Mouse (Mus musculus) hindbrain, embryonic 12.5 days (tissue): ENCODE data around the gene Tmem51. TPM values are rescaled to one million over a fixed set of nuclear protein-coding genes. Genes with fewer than 3 reads are reported as not detected.

Experiments
- ATAC-seq: fragments of 200-750 bp; cut with Nextera tagmentation; 2 replicates; pipeline ENCODE4 v1.8.0; 2017; ENCODE audit warnings: moderate TSS enrichment; ENCODE audit not compliant: low FRiP score
- H3K27ac ChIP-seq: fragments of 300-500 bp; sonication (generic); 2 replicates; pipeline ENCODE4 v1.5.1; 2016; ENCODE audit warnings: mild to moderate bottlenecking
- H3K27me3 ChIP-seq: fragments of 300-500 bp; sonication (generic); 2 replicates; pipeline ENCODE4 v1.6.1; 2016; ENCODE audit warnings: mild to moderate bottlenecking
- H3K36me3 ChIP-seq: fragments of 300-500 bp; sonication (generic); 2 replicates; pipeline ENCODE4 v1.6.1; 2016; ENCODE audit warnings: mild to moderate bottlenecking
- H3K4me1 ChIP-seq: fragments of 300-500 bp; sonication (generic); 2 replicates; pipeline ENCODE4 v1.6.1; 2016
- H3K4me2 ChIP-seq: fragments of 300-500 bp; sonication (generic); replicated peaks from 2 replicates; pipeline ENCODE4 v1.6.1; 2016; ENCODE audit warnings: mild to moderate bottlenecking
- H3K4me3 ChIP-seq: fragments of 300-500 bp; sonication (generic); 2 replicates; pipeline ENCODE4 v1.5.1; 2016; ENCODE audit warnings: mild to moderate bottlenecking
- H3K9ac ChIP-seq: fragments of 300-500 bp; sonication (generic); 2 replicates; pipeline ENCODE4 v1.6.1; 2016; ENCODE audit warnings: mild to moderate bottlenecking, moderate library complexity
- H3K9me3 ChIP-seq: fragments of 300-500 bp; sonication (generic); replicated peaks from 2 replicates; pipeline ENCODE4 v1.6.1; 2016; ENCODE audit warnings: mild to moderate bottlenecking
- WGBS: fragments of 180-500 bp; shearing (Covaris S2); methylation state at CpG from one replicate; pipeline ENCODE4 v1.1.7; 2016; 5-methylcytosine and 5-hydroxymethylcytosine counted together
- polyA plus RNA-seq: library from polyadenylated mRNA; unstranded; fragments of >200 nt; fragmentation: Nextera tagmentation; extraction: Ambion mirVana; gene quantifications from 2 replicates; pipeline ENCODE4 v1.2.1, GENCODE M21; 2016

The Tmem51 gene
- polyA plus RNA-seq, 1 experiment from 2014 or later, result 8.7 TPM

DNA sequence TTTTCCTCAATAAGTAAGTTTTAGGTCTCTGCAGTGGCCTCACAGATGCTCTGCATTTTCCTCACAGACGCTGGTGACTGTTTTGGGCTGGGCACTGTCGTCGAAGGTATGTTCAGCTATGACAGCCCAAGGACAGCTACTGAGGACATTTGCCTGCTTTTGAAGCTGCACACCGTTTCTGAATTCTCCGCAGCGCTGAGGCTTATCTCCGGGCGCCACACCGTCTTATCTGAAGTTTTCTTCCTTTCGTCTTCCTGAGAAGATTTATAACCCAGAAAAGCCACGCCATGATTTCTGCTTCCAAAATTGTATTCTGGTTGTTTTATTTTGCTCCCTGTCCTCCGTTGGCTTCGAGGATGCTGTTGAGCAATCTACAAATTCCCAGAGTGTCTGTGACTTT is 55.6 kb downstream of the Tmem51 start:
- no peaks in the 10 kb centered on the region for H3K4me1 ChIP-seq
- H3K9me3 ChIP-seq, result no peaks in the 10 kb centered on the region
- no peaks in the 10 kb centered on the region for H3K27me3 ChIP-seq
- H3K9ac ChIP-seq, result no peak overlapping the region
- H3K36me3 ChIP-seq, result no peaks in the 10 kb centered on the region
- no peak overlapping the region for H3K27ac ChIP-seq
- 92% methylated on average over 13 of the region's 13 CpGs for WGBS
- no peak overlapping the region for H3K4me2 ChIP-seq
- no peak for ATAC-seq
- no peak overlapping the region for H3K4me3 ChIP-seq

GRCm38 (mm10) chr4:142026965-142027364 is 57.1 kb downstream of the Tmem51 start:
- WGBS, result 77% methylated on average over 2 of the region's 2 CpGs
- H3K9me3 ChIP-seq, result no peaks in the 10 kb centered on the region

GRCm38 (mm10) chr4:142024536-142024935 is 59.6 kb downstream of the Tmem51 start:
- Histone ChIP-seq H3K4me1 (no peaks in the 10 kb centered on the region), H3K9ac (no peak overlapping the region), H3K4me2 (no peak overlapping the region), H3K27ac (no peak overlapping the region), H3K36me3 (no peaks in the 10 kb centered on the region), H3K9me3 (no peaks in the 10 kb centered on the region), H3K4me3 (no peak overlapping the region), H3K27me3 (no peaks in the 10 kb centered on the region)
- ATAC-seq, result no peak
- 97% methylated on average over 2 of the region's 2 CpGs for WGBS

More at GRCm38 (mm10) chr4:142026965-142027364, 57.1 kb downstream of the Tmem51 start:
- Histone ChIP-seq H3K36me3 (no peaks in the 10 kb centered on the region), H3K27me3 (no peaks in the 10 kb centered on the region), H3K9ac (no peak overlapping the region), H3K27ac (no peak overlapping the region), H3K4me3 (no peak overlapping the region), H3K4me2 (no peak overlapping the region), H3K4me1 (no peaks in the 10 kb centered on the region)
- no peak for ATAC-seq

GRCm38 (mm10) chr4:142023166-142023565 is 60.9 kb downstream of the Tmem51 start:
- Histone ChIP-seq H3K27ac (no peak overlapping the region), H3K4me2 (no peak overlapping the region), H3K9ac (no peak overlapping the region), H3K36me3 (no peaks in the 10 kb centered on the region), H3K9me3 (no peaks in the 10 kb centered on the region), H3K27me3 (no peaks in the 10 kb centered on the region), H3K4me3 (no peak overlapping the region), H3K4me1 (no peaks in the 10 kb centered on the region)
- ATAC-seq, result no peak
- WGBS, result 81% methylated on average over 4 of the region's 4 CpGs

- no peak overlapping the region for H3K27ac ChIP-seq
- H3K4me2 ChIP-seq, result no peak overlapping the region
- peaks cover 29% of the 10 kb centered on the region for H3K27me3 ChIP-seq
- no peak for ATAC-seq
- no peaks in the 10 kb centered on the region for H3K36me3 ChIP-seq
- H3K9ac ChIP-seq, result no peak overlapping the region
- peaks cover 20% of the 10 kb centered on the region for H3K4me1 ChIP-seq
- whole genome bisulfite sequencing, result 65% methylated on average over 15 of the region's 15 CpGs
- no peaks in the 10 kb centered on the region for H3K9me3 ChIP-seq
- no peak overlapping the region for H3K4me3 ChIP-seq
Observed at GRCm38 (mm10) chr4:142017686-142018085, 66.4 kb downstream of the Tmem51 start.

DNA sequence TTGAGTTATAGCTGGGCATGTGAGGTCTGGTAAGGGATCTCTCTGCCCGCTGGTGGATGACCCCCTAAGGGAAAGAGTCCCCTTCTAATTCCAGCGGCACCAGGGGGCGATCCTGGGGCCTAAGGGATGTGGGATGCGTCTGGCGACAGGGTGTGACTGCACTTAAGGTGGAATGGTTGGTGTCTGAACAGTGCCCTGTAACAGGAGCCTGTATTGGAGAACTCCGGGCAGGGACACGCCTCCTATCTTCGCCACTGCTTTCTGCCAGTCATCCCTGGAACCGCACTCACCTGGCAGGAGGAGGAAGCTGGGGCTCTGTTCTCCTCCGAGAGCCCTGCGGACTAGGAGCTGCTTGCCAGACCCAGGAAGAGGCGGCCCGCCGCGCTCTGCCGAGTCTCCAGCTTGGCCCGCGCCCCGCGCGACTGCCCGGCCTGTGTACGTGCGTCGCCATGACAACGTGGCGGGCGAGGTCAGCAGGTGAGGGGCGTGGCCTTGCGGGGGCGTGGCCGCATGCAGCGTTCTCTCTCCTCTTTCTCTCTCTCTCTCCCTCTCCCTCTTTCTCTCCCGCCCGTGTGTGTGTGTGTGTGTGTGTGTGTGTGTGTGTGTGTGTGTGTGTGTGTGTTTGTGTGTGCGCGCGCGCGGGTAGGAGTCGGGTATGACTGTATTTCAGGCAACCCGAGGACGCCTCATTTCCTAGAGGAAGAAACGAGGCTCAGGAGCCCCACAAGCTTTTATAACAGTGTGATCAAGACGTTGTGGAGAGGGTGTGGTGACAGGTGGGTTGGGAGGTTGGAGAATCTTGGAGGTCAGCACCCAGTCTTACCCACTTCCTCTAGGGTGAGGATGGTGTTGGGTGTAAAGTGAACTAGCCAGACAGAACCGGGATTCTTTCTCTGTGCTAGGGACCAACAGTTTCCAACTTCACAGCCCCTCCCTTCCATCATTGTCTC is 69.2 kb downstream of the Tmem51 start, which contains the start of gene Fhad1:
TSS of gene Fhad1 (minus strand) at position 424 of the 950 bp plus-strand sequence.
- H3K4me1 ChIP-seq, result peaks cover 24% of the 10 kb centered on the region
- peak within 1 kb of the TSS; percentile 58 for H3K9ac ChIP-seq
- no peaks in the 10 kb centered on the region for H3K36me3 ChIP-seq
- WGBS, result under 1% methylated on average over 37 of the region's 46 CpGs
- H3K4me2 ChIP-seq, result peak within 1 kb of the TSS; percentile 84
- peaks cover 29% of the 10 kb centered on the region for H3K27me3 ChIP-seq
- peak; percentile 85 for ATAC-seq
- no peak within 1 kb of the TSS for H3K27ac ChIP-seq
- no peaks in the 10 kb centered on the region for H3K9me3 ChIP-seq
- peak within 1 kb of the TSS; percentile 39 for H3K4me3 ChIP-seq

DNA sequence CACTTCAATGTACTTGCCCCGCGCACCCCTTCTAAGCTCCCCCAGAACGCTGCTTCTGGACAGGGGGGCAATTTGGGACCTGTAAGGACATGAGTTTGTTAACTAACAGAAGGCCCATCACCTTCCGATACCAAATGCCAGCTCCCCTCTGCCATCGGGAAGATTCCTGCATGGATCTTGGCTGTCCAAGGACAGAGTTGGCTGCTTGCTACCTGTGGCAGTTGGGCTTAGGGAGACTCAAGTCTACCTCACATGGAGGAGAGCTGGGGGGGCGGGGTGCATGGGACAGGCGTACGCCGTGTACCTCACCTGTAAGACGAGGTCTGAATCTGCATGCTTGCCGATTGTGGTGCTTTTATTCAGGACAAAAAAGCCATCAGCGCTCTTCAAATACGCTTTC is 72.9 kb downstream of the Tmem51 start:
- Histone ChIP-seq H3K36me3 (no peaks in the 10 kb centered on the region), H3K27me3 (peaks cover 28% of the 10 kb centered on the region), H3K9me3 (no peaks in the 10 kb centered on the region), H3K4me3 (no peak overlapping the region), H3K4me2 (no peak overlapping the region), H3K9ac (no peak overlapping the region), H3K27ac (no peak overlapping the region), H3K4me1 (peaks cover 18% of the 10 kb centered on the region)
- WGBS, result 93% methylated on average over 13 of the region's 13 CpGs
- ATAC-seq, result no peak

GRCm38 (mm10) chr4:142010441-142010840 is 73.7 kb downstream of the Tmem51 start:
- 80% methylated on average over 7 of the region's 7 CpGs for WGBS
- H3K9me3 ChIP-seq, result no peaks in the 10 kb centered on the region
- no peak overlapping the region for H3K4me2 ChIP-seq
- peaks cover 21% of the 10 kb centered on the region for H3K27me3 ChIP-seq
- H3K4me1 ChIP-seq, result peaks cover 15% of the 10 kb centered on the region
- H3K27ac ChIP-seq, result no peak overlapping the region
- no peak overlapping the region for H3K4me3 ChIP-seq
- H3K9ac ChIP-seq, result no peak overlapping the region
- no peaks in the 10 kb centered on the region for H3K36me3 ChIP-seq
- ATAC-seq, result no peak

DNA sequence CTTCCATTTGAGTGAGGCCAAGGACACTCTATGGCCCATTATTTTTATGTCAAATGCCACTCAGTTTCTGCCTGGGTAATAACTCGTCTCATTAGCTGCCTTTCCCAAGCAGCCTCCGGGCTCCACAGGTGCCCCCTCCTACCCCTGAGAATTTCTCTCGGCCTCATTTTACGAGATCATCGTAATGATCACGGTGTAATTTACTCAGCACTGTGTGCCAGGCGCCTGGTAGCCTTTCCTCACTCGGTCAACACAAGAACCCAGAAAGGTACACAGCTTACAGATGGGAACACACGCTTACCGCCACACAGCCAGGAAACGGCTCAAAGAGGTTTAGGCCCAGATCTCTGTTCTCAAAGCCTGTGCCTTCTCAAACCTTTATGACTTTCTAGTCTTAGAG is 75.9 kb downstream of the Tmem51 start:
- Histone ChIP-seq H3K4me1 (peaks cover 4% of the 10 kb centered on the region), H3K4me3 (no peak overlapping the region), H3K9me3 (no peaks in the 10 kb centered on the region), H3K4me2 (no peak overlapping the region), H3K27ac (no peak overlapping the region), H3K36me3 (no peaks in the 10 kb centered on the region), H3K27me3 (peaks cover 3% of the 10 kb centered on the region), H3K9ac (no peak overlapping the region)
- ATAC-seq, result no peak
- WGBS, result 83% methylated on average over 11 of the region's 11 CpGs

DNA sequence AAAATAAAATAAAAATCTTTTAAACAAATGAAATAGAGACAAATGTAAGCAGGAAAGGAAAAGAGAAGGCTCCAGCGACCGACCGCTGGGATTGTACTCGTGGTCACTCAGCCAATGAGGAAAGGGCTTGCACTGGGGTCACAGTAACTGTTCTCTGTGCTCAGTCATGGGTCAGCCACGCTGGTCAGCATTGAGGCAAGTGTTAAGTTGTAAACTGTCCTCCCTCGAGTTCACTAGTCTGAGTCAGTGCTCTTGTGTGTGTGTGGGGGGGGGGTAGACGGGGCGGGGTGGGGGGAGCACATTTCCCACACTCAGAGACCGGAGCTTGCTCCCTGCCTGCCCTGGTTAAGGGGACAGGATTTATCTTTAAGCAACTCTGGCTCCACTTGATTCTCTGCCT is 83.5 kb downstream of the Tmem51 start:
- Histone ChIP-seq H3K9ac (no peak overlapping the region), H3K9me3 (no peaks in the 10 kb centered on the region), H3K36me3 (no peaks in the 10 kb centered on the region), H3K4me2 (no peak overlapping the region), H3K27ac (no peak overlapping the region), H3K27me3 (no peaks in the 10 kb centered on the region), H3K4me3 (no peak overlapping the region), H3K4me1 (no peaks in the 10 kb centered on the region)
- WGBS, result 58% methylated on average over 9 of the region's 9 CpGs
- ATAC-seq, result no peak

DNA sequence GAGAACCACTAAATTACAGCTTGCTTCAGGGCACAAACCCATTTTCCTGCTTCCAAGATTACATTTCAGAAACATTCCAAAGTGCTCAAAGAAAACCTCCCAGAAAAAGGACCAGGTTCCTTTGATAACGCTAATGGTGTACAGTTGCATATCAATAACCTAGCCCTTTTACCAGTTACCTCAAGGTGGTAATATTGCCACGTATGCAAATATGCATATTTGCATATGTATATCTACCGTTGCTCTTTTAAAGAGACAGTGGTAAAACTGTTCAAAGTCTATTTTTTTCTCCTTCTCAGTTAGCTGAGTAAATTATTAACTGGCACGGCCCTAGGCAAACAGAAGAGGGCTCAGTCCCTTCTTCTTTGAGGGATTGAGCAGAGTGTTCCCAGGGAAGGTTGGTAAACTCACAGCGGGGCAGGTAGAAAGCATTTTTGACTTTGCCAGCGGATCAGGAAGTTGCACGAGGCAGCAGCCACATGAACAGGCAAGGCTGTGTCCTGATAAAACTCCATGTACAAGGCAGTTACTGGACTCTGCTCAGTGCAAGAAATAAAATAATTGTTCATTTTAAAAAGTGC is 84.5 kb downstream of the Tmem51 start:
- no peak for ATAC-seq
- H3K36me3 ChIP-seq, result no peaks in the 10 kb centered on the region
- no peaks in the 10 kb centered on the region for H3K9me3 ChIP-seq
- H3K27me3 ChIP-seq, result no peaks in the 10 kb centered on the region
- WGBS, result 51% methylated on average over 7 of the region's 7 CpGs
- H3K4me1 ChIP-seq, result no peaks in the 10 kb centered on the region
- no peak overlapping the region for H3K4me2 ChIP-seq
- no peak overlapping the region for H3K27ac ChIP-seq
- no peak overlapping the region for H3K4me3 ChIP-seq
- H3K9ac ChIP-seq, result no peak overlapping the region

DNA sequence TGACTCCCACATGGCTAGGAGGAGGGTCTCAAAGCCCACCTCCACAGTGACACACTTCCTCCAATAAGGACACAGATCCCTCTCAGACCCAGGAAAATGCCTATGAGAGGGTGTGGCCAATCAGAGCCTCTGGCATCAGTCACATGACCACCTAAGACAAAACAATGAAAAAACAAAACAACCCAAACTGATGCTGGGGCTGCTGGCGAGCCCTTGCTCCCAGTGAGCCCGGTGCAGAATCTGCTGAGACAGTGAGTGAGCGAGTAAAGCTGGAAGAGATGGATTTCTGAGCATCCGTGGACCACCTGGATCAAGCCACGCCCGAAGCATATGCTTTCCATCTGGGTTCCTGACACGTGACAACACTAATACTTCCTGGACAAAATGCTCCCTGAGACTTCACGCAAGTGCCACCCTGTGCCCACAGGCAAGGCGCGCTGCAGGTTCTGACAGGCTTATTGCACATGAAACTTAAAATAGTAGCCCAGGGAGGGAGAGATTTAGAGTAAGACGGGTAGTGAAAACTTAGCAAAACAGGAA is 85.8 kb downstream of the Tmem51 start:
- Histone ChIP-seq H3K4me3 (peak overlapping the region; percentile 34), H3K27me3 (no peaks in the 10 kb centered on the region), H3K4me1 (no peaks in the 10 kb centered on the region), H3K4me2 (peak overlapping the region; percentile 45), H3K9me3 (no peaks in the 10 kb centered on the region), H3K36me3 (no peaks in the 10 kb centered on the region), H3K27ac (no peak overlapping the region), H3K9ac (0 out of 2 replicates have a peak overlapping the region, but pooled peaks have one; percentile 3)
- WGBS, result 24% methylated on average over 11 of the region's 11 CpGs
- peak; percentile 92 for ATAC-seq
